Mouse (Mus musculus): ENCODE data around the gene Dhx34. TPM values are rescaled to one million over a fixed set of nuclear protein-coding genes. Genes with fewer than 3 reads are reported as not detected.

The Dhx34 gene
- total and polyA plus RNA-seq, 3 experiments, result 5.8 to 13.6 TPM; not detected in 1

- Histone ChIP-seq H3K4me1 (ENCODE audit: control insufficient read depth in 1 of 2, insufficient read depth in 2 of 2, low read length in 2 of 2) (no peaks in the 10 kb centered on the region), H3K36me3 (ENCODE audit: control insufficient read depth in 1 of 2, insufficient read depth in 2 of 2, low read length in 2 of 2) (0 out of 4 replicates have a peak, but pooled peaks cover 0 to 2% of the 10 kb centered on the region in 2 experiments), H3K27me3 (ENCODE audit: control insufficient read depth in 1 of 2, insufficient read depth in 2 of 2, low read length in 2 of 2) (peaks cover 7% of the 10 kb centered on the region in 2 experiments), H3K79me2 (ENCODE audit: control insufficient read depth, insufficient read depth, low read length, poor library complexity) (no peaks in the 10 kb centered on the region), H3K9ac (ENCODE audit: control insufficient read depth, low read depth, low read length, poor library complexity, severe bottlenecking) (no peak overlapping the region), H3K4me3 (ENCODE audit: control insufficient read depth in 1 of 2, insufficient read depth in 1 of 2, low read depth in 2 of 2, low read length in 2 of 2) (no peak overlapping the region), H3K9me3 (replicated peaks; ENCODE audit: insufficient read depth, low read length) (no peaks in the 10 kb centered on the region), H3K27ac (ENCODE audit: control insufficient read depth, low read depth, low read length) (no peak overlapping the region)
- DNase-seq (ENCODE audit: low read depth, low spot score), result no peak
- TF ChIP-seq NELFE (IDR thresholded peaks at IDR 0.05; ENCODE audit: low read depth, low read length) (no peak), E2F4 (IDR thresholded peaks at IDR 0.05; ENCODE audit: borderline replicate concordance, low read depth, low read length) (no peak), ELF1 (IDR thresholded peaks at IDR 0.05; ENCODE audit: low read depth, low read length) (no peak), ETS1 (IDR thresholded peaks at IDR 0.05; ENCODE audit: low read depth, low read length) (no peak), POLR2AphosphoS2 (IDR thresholded peaks at IDR 0.05; ENCODE audit: low read length) (no peak), MXI1 (IDR thresholded peaks at IDR 0.05; ENCODE audit: low read depth, low read length) (no peak), USF2 (IDR thresholded peaks at IDR 0.05; ENCODE audit: borderline replicate concordance in 1 of 2, insufficient read depth in 1 of 2, low read depth in 1 of 2, low read length in 2 of 2) (no peak), BHLHE40 (IDR thresholded peaks at IDR 0.05; ENCODE audit: borderline replicate concordance, low read depth, low read length) (no peak), TCF12 (IDR thresholded peaks at IDR 0.05; ENCODE audit: low read depth, low read length) (no peak), MAX (IDR thresholded peaks at IDR 0.05; ENCODE audit: low read length) (no peak), SIN3A (IDR thresholded peaks at IDR 0.05; ENCODE audit: low read length) (no peak), KAT2A (conservative IDR thresholded peaks at IDR 0.05; ENCODE audit: low read depth, low read length) (no peak), SMC3 (IDR thresholded peaks at IDR 0.05; ENCODE audit: low read depth, low read length) (no peak), POLR2AphosphoS5 (IDR thresholded peaks at IDR 0.05; ENCODE audit: borderline replicate concordance, low read depth, low read length) (no peak), MYC (IDR thresholded peaks at IDR 0.05; ENCODE audit: low read depth, low read length) (no peak), CHD2 (IDR thresholded peaks at IDR 0.05; ENCODE audit: low read length) (no peak), UBTF (IDR thresholded peaks at IDR 0.05; ENCODE audit: borderline replicate concordance, insufficient read depth, low read depth, low read length) (no peak)
Measured at GRCm38 (mm10) chr7:16172141-16172581, 49.7 kb downstream of the Dhx34 start.

GRCm38 (mm10) chr7:16162036-16162435 is 59.8 kb downstream of the Dhx34 start:
- Histone ChIP-seq H3K9me3 (replicated peaks; ENCODE audit: insufficient read depth, low read length) (no peaks in the 10 kb centered on the region), H3K27me3 (ENCODE audit: control insufficient read depth in 1 of 2, insufficient read depth in 2 of 2, low read length in 2 of 2) (peaks cover 4% of the 10 kb centered on the region in 2 experiments), H3K9ac (ENCODE audit: control insufficient read depth, low read depth, low read length, poor library complexity, severe bottlenecking) (no peak overlapping the region), H3K4me3 (ENCODE audit: control insufficient read depth in 1 of 2, insufficient read depth in 1 of 2, low read depth in 2 of 2, low read length in 2 of 2) (no peak overlapping the region), H3K4me1 (ENCODE audit: control insufficient read depth in 1 of 2, insufficient read depth in 2 of 2, low read length in 2 of 2) (no peaks in the 10 kb centered on the region), H3K79me2 (ENCODE audit: control insufficient read depth, insufficient read depth, low read length, poor library complexity) (no peaks in the 10 kb centered on the region), H3K27ac (ENCODE audit: control insufficient read depth, low read depth, low read length) (no peak overlapping the region), H3K36me3 (ENCODE audit: control insufficient read depth in 1 of 2, insufficient read depth in 2 of 2, low read length in 2 of 2) (no peaks in the 10 kb centered on the region)
- TF ChIP-seq HCFC1 (IDR thresholded peaks at IDR 0.05; ENCODE audit: low read depth, low read length), result no peak
- TF ChIP-seq SIN3A (IDR thresholded peaks at IDR 0.05; ENCODE audit: low read length), result no peak
- TF ChIP-seq ETS1 (IDR thresholded peaks at IDR 0.05; ENCODE audit: low read depth, low read length), result no peak
- no peak for TF ChIP-seq EP300 (IDR thresholded peaks at IDR 0.05; ENCODE audit: low read depth in 1 of 2, low read length in 2 of 2)
- TF ChIP-seq MXI1 (IDR thresholded peaks at IDR 0.05; ENCODE audit: low read depth, low read length), result no peak
- TF ChIP-seq ELF1 (IDR thresholded peaks at IDR 0.05; ENCODE audit: low read depth, low read length), result no peak
- no peak for TF ChIP-seq NELFE (IDR thresholded peaks at IDR 0.05; ENCODE audit: low read depth, low read length)
- no peak for TF ChIP-seq MYB (IDR thresholded peaks at IDR 0.05; ENCODE audit: low read depth, low read length)
- no peak for TF ChIP-seq ZMIZ1 (IDR thresholded peaks at IDR 0.05; ENCODE audit: low read depth, low read length)
- no peak for TF ChIP-seq BHLHE40 (IDR thresholded peaks at IDR 0.05; ENCODE audit: borderline replicate concordance, low read depth, low read length)
- TF ChIP-seq ZKSCAN1 (IDR thresholded peaks at IDR 0.05; ENCODE audit: low read depth, low read length), result no peak
- no peak for TF ChIP-seq POLR2A (IDR thresholded peaks at IDR 0.05; ENCODE audit: control insufficient read depth in 1 of 2, insufficient read depth in 1 of 2, low read depth in 1 of 2, low read length in 2 of 2, poor library complexity in 1 of 2)
- TF ChIP-seq TAL1 (IDR thresholded peaks at IDR 0.05; ENCODE audit: low read length), result no peak
- DNase-seq (ENCODE audit: low read depth, low spot score), result no peak

All from MEL (cell line).